Mouse (Mus musculus): ENCODE data around the gene Nr1d1. TPM values are rescaled to one million over a fixed set of nuclear protein-coding genes. Genes with fewer than 3 reads are reported as not detected.

Gene Nr1d1
- polyA plus RNA-seq, 1 experiment = 18.7 TPM

- TF ChIP-seq CTCF (IDR thresholded peaks at IDR 0.05; ENCODE audit: borderline replicate concordance, insufficient read depth, low read length) (no peak), POLR2A (IDR thresholded peaks at IDR 0.05; ENCODE audit: low read depth, low read length) (no peak)
- no peak overlapping the region for H3K27ac ChIP-seq (ENCODE audit: insufficient read depth, low read length)
- no peak overlapping the region for H3K4me3 ChIP-seq (ENCODE audit: insufficient read depth, low read length)
- peaks cover 4% of the 10 kb centered on the region; the same call in 1 of the 2 replicates for H3K4me1 ChIP-seq (ENCODE audit: control insufficient read depth, insufficient read depth, low read length)
Measured at GRCm38 (mm10) chr11:98755726-98756380, 19.3 kb downstream of the Nr1d1 start.

GRCm38 (mm10) chr11:98754621-98755181, 20.4 kb downstream of the Nr1d1 start:
- H3K4me1 ChIP-seq (ENCODE audit: control insufficient read depth, insufficient read depth, low read length) = peaks cover 4% of the 10 kb centered on the region; the same call in 1 of the 2 replicates
- no peak overlapping the region for H3K27ac ChIP-seq (ENCODE audit: insufficient read depth, low read length)
- H3K4me3 ChIP-seq (ENCODE audit: insufficient read depth, low read length) = no peak overlapping the region
- TF ChIP-seq POLR2A (IDR thresholded peaks at IDR 0.05; ENCODE audit: low read depth, low read length) = no peak
- peak; percentile 92 for TF ChIP-seq CTCF (IDR thresholded peaks at IDR 0.05; ENCODE audit: borderline replicate concordance, insufficient read depth, low read length)

GRCm38 (mm10) chr11:98754151-98754620, 20.9 kb downstream of the Nr1d1 start:
- Histone ChIP-seq H3K4me1 (ENCODE audit: control insufficient read depth, insufficient read depth, low read length) (peaks cover 6% of the 10 kb centered on the region), H3K4me3 (ENCODE audit: insufficient read depth, low read length) (no peak overlapping the region), H3K27ac (ENCODE audit: insufficient read depth, low read length) (no peak overlapping the region)
- TF ChIP-seq CTCF (IDR thresholded peaks at IDR 0.05; ENCODE audit: borderline replicate concordance, insufficient read depth, low read length) (no peak), POLR2A (IDR thresholded peaks at IDR 0.05; ENCODE audit: low read depth, low read length) (no peak)

- Histone ChIP-seq H3K4me1 (ENCODE audit: control insufficient read depth, insufficient read depth, low read length) (peaks cover 14% of the 10 kb centered on the region), H3K4me3 (ENCODE audit: insufficient read depth, low read length) (no peak overlapping the region), H3K27ac (ENCODE audit: insufficient read depth, low read length) (no peak overlapping the region)
- no peak for TF ChIP-seq CTCF (IDR thresholded peaks at IDR 0.05; ENCODE audit: borderline replicate concordance, insufficient read depth, low read length)
- TF ChIP-seq POLR2A (IDR thresholded peaks at IDR 0.05; ENCODE audit: low read depth, low read length) = no peak
Measured at GRCm38 (mm10) chr11:98753264-98753663, 21.9 kb downstream of the Nr1d1 start.

- H3K4me1 ChIP-seq (ENCODE audit: control insufficient read depth, insufficient read depth, low read length) = peaks cover 15% of the 10 kb centered on the region
- no peak overlapping the region for H3K27ac ChIP-seq (ENCODE audit: insufficient read depth, low read length)
- H3K4me3 ChIP-seq (ENCODE audit: insufficient read depth, low read length) = no peak overlapping the region
- TF ChIP-seq POLR2A (IDR thresholded peaks at IDR 0.05; ENCODE audit: low read depth, low read length) (no peak), CTCF (IDR thresholded peaks at IDR 0.05; ENCODE audit: borderline replicate concordance, insufficient read depth, low read length) (no peak)
Measured at GRCm38 (mm10) chr11:98752562-98753140, 22.5 kb downstream of the Nr1d1 start.

- Histone ChIP-seq H3K27ac (ENCODE audit: insufficient read depth, low read length) (peak overlapping the region; percentile 39), H3K4me1 (ENCODE audit: control insufficient read depth, insufficient read depth, low read length) (peaks cover 22% of the 10 kb centered on the region), H3K4me3 (ENCODE audit: insufficient read depth, low read length) (no peak overlapping the region)
- TF ChIP-seq POLR2A (IDR thresholded peaks at IDR 0.05; ENCODE audit: low read depth, low read length) (no peak), CTCF (IDR thresholded peaks at IDR 0.05; ENCODE audit: borderline replicate concordance, insufficient read depth, low read length) (no peak)
Measured at GRCm38 (mm10) chr11:98751221-98751782, 23.8 kb downstream of the Nr1d1 start.

GRCm38 (mm10) chr11:98750351-98751201, 24.6 kb downstream of the Nr1d1 start:
- H3K4me3 ChIP-seq (ENCODE audit: insufficient read depth, low read length) = no peak overlapping the region
- peaks cover 22% of the 10 kb centered on the region for H3K4me1 ChIP-seq (ENCODE audit: control insufficient read depth, insufficient read depth, low read length)
- TF ChIP-seq POLR2A (IDR thresholded peaks at IDR 0.05; ENCODE audit: low read depth, low read length) = no peak
- TF ChIP-seq CTCF (IDR thresholded peaks at IDR 0.05; ENCODE audit: borderline replicate concordance, insufficient read depth, low read length) = no peak
- peak overlapping the region; percentile 39 for H3K27ac ChIP-seq (ENCODE audit: insufficient read depth, low read length)

GRCm38 (mm10) chr11:98749716-98750115, 25.4 kb downstream of the Nr1d1 start:
- Histone ChIP-seq H3K4me1 (ENCODE audit: control insufficient read depth, insufficient read depth, low read length) (peaks cover 22% of the 10 kb centered on the region), H3K4me3 (ENCODE audit: insufficient read depth, low read length) (no peak overlapping the region), H3K27ac (ENCODE audit: insufficient read depth, low read length) (no peak overlapping the region)
- TF ChIP-seq CTCF (IDR thresholded peaks at IDR 0.05; ENCODE audit: borderline replicate concordance, insufficient read depth, low read length) (no peak), POLR2A (IDR thresholded peaks at IDR 0.05; ENCODE audit: low read depth, low read length) (no peak)

Data from embryonic fibroblast, embryonic 13.5 days (primary cell).